Mouse (Mus musculus) thymus, postnatal 0 days (tissue): Measurements from ENCODE around the gene Taf1b. TPM values are rescaled to one million over a fixed set of nuclear protein-coding genes. Genes with fewer than 3 reads are reported as not detected.

ENCODE experiments used
- DNase-seq: peaks from one replicate; pipeline ENCODE4 v3.0.0-alpha.2; 2015; ENCODE audit warnings: low spot score
- polyA plus RNA-seq: library from polyadenylated mRNA; unstranded; fragments of >200 nt; fragmentation: Nextera tagmentation; extraction: Ambion mirVana; gene quantifications from 2 replicates; pipeline ENCODE4 v1.2.1, GENCODE M21; 2015

Gene Taf1b
- polyA plus RNA-seq, 1 experiment from 2014 or later: 43.6 TPM

- DNase-seq: no peak
Measured at GRCm38 (mm10) chr12:24548885-24549284, 50.7 kb downstream of the Taf1b start.

GRCm38 (mm10) chr12:24552531-24552930 is 54.4 kb downstream of the Taf1b start:
- DNase-seq: no peak

DNA sequence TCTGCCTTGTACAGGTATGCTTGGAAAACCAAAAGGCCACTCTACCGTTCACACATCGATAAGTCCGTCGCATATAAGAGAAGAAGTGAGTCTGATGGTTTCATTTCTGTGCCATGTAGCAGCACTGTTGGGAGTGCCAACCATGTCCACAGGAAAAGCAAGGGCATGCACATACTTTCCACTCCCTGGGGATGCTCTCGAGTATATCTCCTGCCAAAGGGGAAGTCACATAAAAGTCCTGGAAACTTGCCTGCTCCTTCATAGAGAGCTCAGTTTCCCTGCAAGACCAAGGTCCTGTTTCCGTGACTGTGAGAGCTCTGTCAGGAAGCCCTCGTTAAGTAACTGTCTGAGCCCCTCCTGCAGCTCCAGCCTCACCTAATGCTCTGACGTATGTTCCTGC is 57.8 kb downstream of the Taf1b start:
- no peak for DNase-seq

DNA sequence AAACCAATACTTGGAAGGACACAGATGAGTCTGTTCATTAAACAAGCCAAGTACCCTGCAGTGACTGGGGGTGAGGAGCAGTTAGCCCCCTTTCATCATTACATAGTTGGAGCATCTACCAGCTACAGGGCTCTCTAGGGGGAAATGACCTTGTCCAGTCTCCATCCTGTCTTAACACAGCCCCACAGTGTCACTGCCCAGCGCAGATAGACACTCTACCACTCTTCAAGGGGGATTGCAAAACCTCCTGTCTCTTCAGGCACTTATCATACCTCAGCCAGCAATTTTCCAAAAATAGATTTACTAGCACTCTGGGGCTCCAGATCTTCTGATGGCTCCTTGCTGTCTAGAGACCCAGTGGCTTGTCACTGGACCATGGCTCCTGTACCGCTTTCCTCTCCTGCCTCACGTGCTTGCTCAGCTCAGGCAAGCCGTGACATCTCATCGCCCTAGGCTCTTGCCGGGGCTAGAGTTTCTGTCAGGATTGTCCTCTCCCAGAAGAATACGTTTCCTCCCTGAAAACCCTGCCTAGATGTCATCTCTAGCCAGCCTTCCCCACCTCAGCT is 65.3 kb downstream of the Taf1b start:
- no peak for DNase-seq

DNA sequence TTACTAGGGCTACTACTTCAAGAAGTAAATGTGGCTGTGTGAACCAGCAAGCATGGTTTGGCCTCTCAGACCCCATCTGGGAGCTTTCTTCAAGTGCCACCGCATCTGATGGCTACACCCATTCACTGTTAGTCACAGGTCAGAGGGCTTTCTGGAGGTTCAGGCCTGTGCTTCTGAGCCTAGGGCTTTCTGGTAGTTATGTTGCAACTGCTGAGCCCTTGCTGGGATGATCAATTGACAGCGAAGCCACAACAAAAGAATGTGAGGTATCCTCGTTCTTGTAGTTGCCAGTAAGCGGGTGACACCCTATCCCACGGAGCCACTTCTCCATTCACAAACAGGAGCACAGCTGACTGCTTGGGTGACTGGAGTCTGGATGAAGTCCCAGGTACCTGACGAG is 67.2 kb downstream of the Taf1b start:
- DNase-seq: no peak

DNA sequence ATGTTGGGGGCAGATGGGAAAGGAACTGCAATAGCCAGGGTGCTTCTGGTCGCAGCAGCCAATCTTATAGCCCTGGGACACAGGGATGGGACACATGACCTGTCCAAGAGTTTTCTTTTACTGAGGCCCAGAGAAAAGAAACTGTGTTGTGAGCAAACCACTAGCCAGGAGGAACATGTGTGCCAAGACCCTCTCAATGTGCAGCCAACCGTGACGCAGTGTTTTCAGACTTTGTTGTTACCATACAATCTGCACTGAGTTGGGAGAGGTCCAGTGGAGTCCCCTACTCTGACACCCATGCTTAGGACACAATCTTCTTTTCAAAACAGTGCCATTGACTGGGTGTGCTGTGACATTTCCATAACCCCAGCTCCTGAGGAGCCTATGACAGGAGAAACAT is 69.4 kb downstream of the Taf1b start:
- DNase-seq: no peak

GRCm38 (mm10) chr12:24571523-24572392 is 73.6 kb downstream of the Taf1b start, which contains the start of gene Grhl1:
TSS of gene Grhl1 (plus strand) at chr12:24572283.
- peak; percentile 92 for DNase-seq

DNA sequence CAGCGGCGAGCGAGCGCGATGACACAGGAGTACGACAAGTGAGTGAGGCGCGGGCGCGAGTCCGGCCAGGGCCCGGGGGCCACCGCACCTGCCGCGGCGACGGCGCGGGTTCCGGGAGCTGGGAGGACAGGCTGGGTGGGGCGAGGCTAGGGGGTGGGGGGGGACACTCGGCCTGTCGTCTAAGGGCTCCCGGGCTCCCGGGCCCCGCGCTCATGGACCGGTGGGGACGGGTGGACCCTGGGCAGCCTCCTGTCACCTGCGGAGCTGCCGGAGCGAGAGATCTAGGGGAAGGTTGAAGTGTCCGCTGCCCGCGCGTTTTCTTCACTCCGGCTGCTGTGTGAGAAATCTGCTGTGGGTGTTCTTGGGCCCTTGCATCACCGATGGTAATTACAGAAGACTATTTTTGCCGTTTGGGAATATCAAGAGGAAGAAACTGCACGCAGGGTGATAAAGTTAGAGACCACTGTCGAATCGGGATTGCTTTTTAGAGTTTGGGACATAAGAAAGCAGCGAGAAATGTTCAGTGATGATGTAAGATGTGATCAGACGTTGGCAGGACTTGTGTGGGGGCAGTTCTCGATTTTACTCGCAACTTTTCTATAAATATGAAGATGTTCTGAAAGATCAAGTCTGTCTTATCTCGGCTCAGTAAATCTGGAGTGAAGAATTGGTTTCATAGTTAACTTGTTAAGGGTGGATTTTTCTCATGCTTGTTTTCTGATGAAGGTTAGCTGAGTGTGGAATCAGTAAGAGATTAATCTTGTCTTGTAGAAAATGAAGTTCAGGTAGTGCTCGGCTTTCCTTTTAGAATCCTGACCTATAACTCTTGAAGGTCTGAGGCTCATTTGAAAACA is 74.5 kb downstream of the Taf1b start:
- no peak for DNase-seq

DNA sequence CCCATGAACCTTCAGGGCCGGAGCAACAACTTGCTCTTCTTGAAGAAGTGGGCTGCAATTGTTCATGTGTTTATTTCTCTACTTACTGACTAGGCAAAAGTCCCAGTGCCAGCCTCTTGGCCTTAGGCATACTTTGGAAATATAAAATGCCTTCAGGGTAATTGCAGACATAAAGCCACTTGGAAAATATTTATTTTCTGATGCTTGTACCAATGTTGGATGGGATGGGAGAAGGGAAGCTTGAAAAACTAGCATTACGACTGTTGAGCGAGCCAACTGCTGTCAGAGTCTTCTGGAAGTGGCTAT is 75.1 kb downstream of the Taf1b start:
- no peak for DNase-seq

GRCm38 (mm10) chr12:24574870-24575269 is 76.7 kb downstream of the Taf1b start:
- DNase-seq: no peak

DNA sequence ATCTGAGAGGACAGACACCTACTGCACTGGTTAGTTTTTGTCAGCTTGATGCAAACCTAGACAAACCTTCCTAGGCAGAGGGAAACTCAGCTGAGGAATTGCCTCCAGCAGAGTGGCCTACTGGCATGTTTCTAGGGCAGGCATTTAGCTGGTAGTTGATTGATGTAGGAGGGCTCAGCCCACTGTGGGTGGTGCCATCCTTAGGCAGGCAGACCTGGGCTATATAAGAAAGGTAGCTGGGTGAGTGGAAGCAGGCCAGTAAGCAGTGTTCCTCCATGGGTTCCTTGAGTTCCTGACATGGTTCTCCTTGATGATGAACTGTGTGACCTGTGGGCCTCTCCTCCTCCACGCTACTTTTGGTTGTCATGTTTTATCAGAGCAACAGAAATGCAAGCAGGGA is 82.3 kb downstream of the Taf1b start:
- no peak for DNase-seq

DNA sequence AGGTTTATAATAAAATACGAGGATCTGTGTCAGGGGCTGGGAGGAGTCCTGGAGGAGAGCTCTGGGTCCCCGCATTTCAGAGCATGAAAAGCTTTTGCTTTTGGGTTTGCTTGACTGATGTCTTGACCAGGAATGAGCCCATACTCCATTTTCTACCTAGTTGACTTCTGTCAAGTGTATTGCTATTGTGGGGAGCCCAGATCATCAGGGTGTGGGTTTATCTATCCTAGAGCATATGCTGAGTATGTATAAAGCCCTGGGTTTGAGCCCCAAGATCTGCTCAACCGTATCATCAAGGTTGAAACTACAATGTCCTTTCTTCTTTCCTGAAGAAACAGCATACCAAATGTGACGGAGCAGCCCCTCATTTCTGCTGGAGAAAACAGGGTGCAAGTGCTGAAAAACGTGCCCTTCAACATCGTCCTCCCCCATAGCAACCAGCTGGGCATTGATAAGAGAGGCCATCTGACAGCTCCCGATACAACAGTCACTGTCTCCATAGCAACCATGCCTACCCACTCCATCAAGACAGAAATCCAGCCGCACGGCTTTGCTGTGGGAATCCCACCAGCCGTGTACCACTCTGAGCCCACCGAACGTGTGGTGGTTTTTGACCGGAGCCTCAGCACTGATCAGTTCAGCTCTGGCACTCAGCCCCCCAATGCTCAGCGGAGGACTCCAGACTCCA is 83.0 kb downstream of the Taf1b start:
- no peak for DNase-seq

DNA sequence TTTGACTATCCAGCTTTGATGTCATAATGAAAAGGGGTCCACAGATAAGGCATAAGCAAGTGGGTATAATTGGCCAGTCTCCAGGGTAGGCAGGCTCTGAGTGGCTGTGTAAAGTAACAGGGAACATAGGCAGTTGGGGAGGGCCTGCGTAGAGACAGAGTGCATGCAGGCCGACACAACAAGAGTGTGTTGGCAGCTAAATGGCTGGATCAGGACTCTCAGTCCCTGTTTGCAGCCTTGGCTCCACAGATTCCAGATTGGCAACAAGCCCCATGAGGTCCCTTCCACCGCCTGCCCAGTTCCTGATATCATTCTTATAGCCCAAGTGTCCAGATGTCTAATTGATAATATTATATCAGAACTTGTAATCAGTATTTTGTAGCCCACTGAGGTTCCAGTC is 85.5 kb downstream of the Taf1b start:
- DNase-seq: no peak

- DNase-seq: no peak
Measured at GRCm38 (mm10) chr12:24584835-24585234, 86.7 kb downstream of the Taf1b start.

DNA sequence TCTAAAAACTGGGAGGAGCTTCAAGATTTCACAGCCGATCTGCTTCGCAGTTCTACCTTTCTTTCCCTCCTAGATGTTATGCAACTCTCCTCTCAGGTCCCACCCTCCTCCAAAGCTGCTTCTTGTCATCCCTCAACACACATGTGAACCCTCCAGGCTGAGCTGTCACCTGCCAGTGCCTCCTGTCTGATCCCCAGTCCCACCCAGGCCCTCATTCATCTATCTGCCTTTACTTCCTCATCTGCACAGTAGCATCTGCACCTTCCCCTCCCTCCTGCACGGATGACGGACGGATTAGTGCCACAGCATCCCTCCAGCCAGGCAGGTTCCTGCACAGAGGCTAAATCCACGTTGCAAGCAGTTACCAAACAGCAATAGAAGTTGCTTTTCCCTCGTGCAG is 88.0 kb downstream of the Taf1b start:
- no peak for DNase-seq

- no peak for DNase-seq
Measured at GRCm38 (mm10) chr12:24590371-24590770, 92.2 kb downstream of the Taf1b start.

- no peak for DNase-seq
Measured at GRCm38 (mm10) chr12:24592055-24592454, 93.9 kb downstream of the Taf1b start.

DNA sequence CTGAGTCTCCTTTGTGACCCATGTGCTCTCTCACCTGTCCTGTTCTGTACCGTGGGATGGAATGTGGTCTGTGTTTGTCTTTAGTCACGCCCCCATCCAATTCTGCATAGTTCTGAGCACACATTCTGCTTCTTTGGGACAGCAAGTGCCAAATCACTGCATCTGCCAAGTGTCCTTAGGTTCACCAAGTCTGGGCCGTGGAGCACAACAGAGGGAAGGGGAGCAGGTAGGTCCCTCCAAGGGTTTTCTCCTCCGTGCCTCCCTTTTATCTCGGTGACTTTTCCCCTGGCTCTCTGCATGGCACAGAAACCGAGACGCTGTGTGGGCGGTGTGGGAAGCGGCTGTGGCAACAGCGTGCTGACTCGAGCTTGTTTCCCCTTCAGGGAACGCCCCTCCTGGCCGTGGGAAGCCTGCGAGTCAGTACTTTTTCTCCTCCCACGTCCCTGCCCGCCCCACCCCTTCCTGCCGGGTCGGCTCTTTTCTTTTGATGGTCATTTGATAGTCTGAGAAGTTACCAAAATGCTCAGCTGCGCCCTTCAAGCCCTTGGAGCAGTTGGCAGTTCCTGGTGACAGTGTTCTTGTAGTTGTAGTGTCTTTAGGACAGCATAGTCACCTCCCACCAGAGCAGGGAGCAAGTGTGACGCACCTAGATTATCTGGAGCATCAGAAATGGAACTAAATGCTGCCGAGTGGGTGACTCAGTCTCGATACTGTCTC is 95.0 kb downstream of the Taf1b start:
- peak; percentile 61 for DNase-seq

DNA sequence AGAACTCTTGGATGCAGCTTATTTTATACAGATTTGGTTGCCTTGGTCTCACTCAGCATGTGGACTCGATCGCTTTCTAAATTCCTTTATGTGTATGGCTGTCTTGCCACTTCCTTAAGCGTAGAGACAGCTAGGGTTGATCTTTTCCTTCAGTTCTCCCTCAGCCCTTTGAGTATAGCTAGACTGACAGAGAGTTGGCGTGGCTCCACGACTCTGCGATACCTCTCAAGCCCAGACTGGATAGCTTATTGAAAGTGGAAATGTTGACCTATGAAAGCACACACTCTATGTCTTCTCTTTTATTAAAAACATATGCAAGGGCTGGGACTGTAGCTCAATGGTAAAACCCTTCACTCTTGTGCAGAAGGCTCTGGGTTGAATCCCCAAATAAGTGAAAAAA is 99.2 kb downstream of the Taf1b start:
- no peak for DNase-seq

DNA sequence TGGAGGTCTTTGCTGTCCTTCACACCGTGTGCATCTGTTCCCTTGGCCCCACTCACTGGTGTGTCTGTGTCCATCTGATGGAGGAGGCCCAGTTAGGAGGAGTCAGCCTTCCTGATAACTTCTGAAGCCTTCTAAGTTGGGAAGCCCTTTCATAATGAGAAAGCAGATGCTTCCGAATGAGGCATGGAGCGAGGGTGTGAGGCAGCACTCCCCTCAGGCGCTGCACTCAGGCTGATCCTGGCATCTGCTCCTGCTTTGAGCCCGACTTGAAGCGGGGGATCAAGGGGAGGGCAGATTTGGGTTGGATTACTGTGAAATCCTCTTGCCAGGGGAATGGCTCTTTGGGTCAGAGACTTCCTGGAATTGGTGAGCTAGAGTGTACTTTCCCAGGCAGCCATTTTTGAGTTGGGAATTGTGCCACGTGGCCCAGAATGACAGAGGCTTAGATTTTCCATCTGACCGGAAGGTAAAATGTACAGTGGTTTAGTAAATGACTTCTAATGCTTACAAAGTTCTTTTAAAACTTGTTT is 101.3 kb downstream of the Taf1b start:
- DNase-seq: no peak

DNA sequence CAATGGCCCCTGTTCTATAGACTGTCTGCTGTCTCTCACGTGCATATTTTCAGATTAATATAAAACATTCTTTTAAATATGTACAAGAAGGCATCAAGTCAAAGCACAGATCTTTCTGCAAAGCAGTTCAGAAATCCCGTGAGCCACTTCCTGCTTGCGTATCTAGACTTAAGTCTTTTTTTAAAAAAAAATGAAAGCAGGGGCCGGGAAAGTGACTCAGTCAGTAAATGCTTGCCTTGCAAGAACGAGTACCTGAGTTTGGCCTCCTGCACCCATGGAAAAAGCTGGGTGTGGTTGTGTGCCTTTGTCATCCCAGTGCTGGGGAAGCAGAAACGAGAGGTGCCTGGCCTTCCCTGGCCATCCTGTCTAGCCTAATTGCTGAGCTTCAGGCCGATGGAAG is 101.9 kb downstream of the Taf1b start:
- DNase-seq: no peak
